Mouse (Mus musculus): ENCODE measurements around the gene Zcchc8. TPM values are rescaled to one million over a fixed set of nuclear protein-coding genes. Genes with fewer than 3 reads are reported as not detected.

Zcchc8 gene
- polyA plus RNA-seq, 1 experiment from 2014 or later: 54.5 TPM

DNA sequence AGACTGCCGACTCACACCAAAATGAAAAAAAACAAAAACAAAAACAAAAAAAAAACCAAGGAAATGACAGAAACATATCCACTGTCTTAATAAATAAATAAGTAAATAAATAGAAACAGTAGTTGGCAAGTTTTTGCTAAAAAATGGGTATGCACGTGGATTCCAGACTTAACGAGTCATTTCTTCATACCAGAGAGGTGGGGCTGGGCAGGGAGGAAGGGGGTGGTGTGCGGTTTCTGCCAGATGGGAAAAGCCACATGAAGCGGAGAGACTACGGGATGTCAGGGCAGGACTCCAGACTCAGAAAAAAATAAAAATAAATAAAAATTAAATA lies 37.9 kb downstream of the Zcchc8 start:
- H3K9me3 ChIP-seq (replicated peaks): no peaks in the 10 kb centered on the region
- no peak for ATAC-seq (replicated peaks; ENCODE audit: insufficient number of reproducible peaks, insufficient read depth, low FRiP score, low read depth)

DNA sequence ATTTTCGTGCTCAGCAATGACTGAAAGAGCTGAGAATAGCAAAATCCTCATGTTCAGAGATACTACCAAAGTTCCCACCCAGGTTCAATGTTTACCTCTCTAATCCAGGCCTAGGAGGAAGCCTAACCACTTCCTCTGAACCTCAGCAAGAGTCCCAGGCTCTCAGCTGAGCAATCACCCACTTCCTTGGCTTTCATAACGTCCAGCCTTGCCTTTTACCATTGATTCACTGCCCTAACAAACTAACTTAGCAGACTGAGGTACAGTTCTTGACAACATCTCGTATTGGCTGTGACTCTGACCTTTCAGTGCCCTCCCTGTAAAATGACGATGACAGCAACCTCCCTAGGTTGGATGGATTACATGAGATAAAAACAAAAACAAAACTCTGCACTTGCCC lies 38.5 kb downstream of the Zcchc8 start:
- peak overlapping the region; percentile 95 for H3K27ac ChIP-seq
- WGBS: 29% methylated on average over 4 of the region's 4 CpGs

More for the DNA sequence above, 37.9 kb downstream of the Zcchc8 start:
- Histone ChIP-seq H3K27me3 (no peaks in the 10 kb centered on the region), H3K36me3 (no peaks in the 10 kb centered on the region), H3K4me3 (peak overlapping the region; percentile 95), H3K4me1 (replicated peaks) (peaks cover 35% of the 10 kb centered on the region), H3K9ac (peak overlapping the region; percentile 94), H3K27ac (peak overlapping the region; percentile 95), H3K4me2 (peak overlapping the region; percentile 74)
- 4% methylated on average over 6 of the region's 6 CpGs for WGBS

DNA sequence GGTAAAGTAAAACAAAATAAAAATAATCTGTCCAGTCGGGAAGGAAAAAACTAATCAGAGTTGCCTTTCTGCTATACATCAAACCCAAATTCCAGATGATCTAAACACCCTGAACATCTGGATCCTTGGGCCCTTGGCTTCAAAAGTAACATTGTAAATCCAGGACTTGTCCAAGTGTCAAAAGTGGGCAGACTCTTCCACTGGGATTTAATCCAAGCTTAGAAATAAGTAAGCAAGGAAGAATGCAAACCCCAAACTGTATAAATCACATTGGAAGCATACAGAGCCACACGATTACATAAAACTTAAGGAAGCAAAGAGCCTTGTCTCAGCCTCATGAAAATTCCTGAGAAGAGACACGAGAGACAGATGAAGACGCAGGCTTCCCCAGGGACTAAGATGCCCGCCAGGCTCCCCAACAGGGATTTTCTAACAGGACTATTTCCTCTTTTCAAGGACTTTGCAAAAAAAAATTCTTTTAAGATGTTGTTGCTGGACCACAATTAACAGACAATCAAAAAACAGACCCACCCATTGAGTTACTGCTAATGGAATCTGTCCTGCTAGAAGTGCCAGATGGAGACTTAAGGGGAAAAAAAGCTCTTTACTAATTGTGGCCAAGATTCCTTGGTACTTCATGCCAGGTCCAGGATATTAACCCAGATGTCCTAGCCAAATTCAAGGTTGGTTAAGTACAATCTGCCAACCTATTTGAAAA lies 41.2 kb downstream of the Zcchc8 start:
- H3K27ac ChIP-seq: peak overlapping the region; percentile 57
- no peaks in the 10 kb centered on the region for H3K36me3 ChIP-seq
- H3K9ac ChIP-seq: no peak overlapping the region
- H3K27me3 ChIP-seq: no peaks in the 10 kb centered on the region
- 42% methylated on average over 5 of the region's 5 CpGs for WGBS
- no peak overlapping the region for H3K4me3 ChIP-seq
- H3K4me2 ChIP-seq: no peak overlapping the region
- no peak for ATAC-seq (replicated peaks; ENCODE audit: insufficient number of reproducible peaks, insufficient read depth, low FRiP score, low read depth)
- peaks cover 38% of the 10 kb centered on the region for H3K4me1 ChIP-seq (replicated peaks)
- no peaks in the 10 kb centered on the region for H3K9me3 ChIP-seq (replicated peaks)

More for the DNA sequence above, 38.5 kb downstream of the Zcchc8 start:
- peak overlapping the region; percentile 95 for H3K4me3 ChIP-seq
- H3K4me1 ChIP-seq (replicated peaks): peaks cover 35% of the 10 kb centered on the region
- H3K4me2 ChIP-seq: peak overlapping the region; percentile 74
- ATAC-seq (replicated peaks; ENCODE audit: insufficient number of reproducible peaks, insufficient read depth, low FRiP score, low read depth): no peak
- H3K9me3 ChIP-seq (replicated peaks): no peaks in the 10 kb centered on the region
- H3K27me3 ChIP-seq: no peaks in the 10 kb centered on the region
- no peaks in the 10 kb centered on the region for H3K36me3 ChIP-seq
- H3K9ac ChIP-seq: peak overlapping the region; percentile 94

DNA sequence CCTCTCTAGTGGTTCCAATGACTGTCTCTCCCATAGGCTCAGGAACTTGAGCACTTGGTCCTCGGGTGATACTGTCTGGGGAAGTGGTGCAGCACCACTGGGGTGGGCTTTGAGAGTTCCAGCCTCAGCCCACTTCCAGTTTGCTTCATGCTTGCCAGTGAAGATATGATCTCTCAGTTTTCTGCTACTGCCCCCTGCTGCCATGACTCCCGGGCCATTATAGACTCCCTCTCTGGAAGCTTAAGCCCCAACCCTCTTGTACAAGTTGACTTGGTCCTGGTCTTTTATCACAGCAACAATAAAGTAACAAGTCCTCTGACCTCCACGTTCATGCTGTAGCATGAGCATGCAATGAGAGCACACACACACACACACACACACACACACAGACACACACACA lies 41.8 kb downstream of the Zcchc8 start:
- H3K27me3 ChIP-seq: no peaks in the 10 kb centered on the region
- no peaks in the 10 kb centered on the region for H3K9me3 ChIP-seq (replicated peaks)
- H3K27ac ChIP-seq: no peak overlapping the region
- WGBS: 64% methylated on average over 3 of the region's 3 CpGs
- no peak overlapping the region for H3K4me2 ChIP-seq
- ATAC-seq (replicated peaks; ENCODE audit: insufficient number of reproducible peaks, insufficient read depth, low FRiP score, low read depth): no peak
- H3K36me3 ChIP-seq: no peaks in the 10 kb centered on the region
- H3K9ac ChIP-seq: no peak overlapping the region
- H3K4me1 ChIP-seq (replicated peaks): peaks cover 38% of the 10 kb centered on the region
- H3K4me3 ChIP-seq: no peak overlapping the region

DNA sequence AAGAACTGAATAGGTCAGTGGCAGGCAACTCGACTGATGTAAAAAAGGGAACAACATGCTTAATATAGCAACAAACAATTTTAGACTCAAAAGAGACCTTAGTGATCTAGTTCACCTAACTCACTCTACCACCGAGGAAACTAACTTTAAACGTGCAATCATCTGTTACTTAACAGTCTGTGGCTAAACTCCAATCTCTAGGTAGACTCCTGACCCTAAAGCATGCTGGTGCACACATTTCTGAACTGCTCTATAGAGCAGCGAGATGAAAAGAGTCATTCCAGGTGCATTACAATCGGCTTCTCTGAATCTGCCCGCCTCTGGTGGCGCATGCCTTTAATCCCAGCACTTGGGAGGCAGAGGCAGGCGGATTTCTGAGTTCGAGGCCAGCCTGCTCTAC lies 45.2 kb downstream of the Zcchc8 start:
- Histone ChIP-seq H3K9ac (no peak overlapping the region), H3K4me2 (no peak overlapping the region), H3K4me3 (no peak overlapping the region), H3K36me3 (no peaks in the 10 kb centered on the region), H3K4me1 (replicated peaks) (peaks cover 37% of the 10 kb centered on the region), H3K27ac (0 out of 2 replicates have a peak overlapping the region, but pooled peaks have one; percentile 9), H3K27me3 (no peaks in the 10 kb centered on the region), H3K9me3 (replicated peaks) (no peaks in the 10 kb centered on the region)
- ATAC-seq (replicated peaks; ENCODE audit: insufficient number of reproducible peaks, insufficient read depth, low FRiP score, low read depth): no peak
- 55% methylated on average over 9 of the region's 9 CpGs for WGBS

DNA sequence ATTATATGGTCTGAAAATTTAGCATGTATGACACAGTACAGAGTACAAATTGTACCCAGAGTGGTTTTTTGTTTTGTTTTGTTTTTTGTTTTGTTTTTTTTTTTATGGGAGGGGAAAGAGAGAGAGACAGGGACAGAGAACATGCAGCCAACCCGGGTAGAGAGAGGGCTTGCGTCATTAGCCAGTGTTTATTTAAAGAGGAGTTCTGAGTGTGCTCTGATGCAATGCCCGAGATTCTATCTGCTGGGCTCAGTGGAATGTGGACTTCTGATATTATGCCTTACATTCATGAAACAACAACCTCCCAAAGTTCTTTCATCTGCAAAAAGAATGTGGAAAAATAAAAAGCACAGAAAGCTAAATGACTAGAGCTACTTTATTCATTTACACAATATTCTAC lies 45.7 kb downstream of the Zcchc8 start:
- Histone ChIP-seq H3K27me3 (no peaks in the 10 kb centered on the region), H3K27ac (peak overlapping the region; percentile 9; the same call in 1 of the 2 replicates), H3K4me2 (no peak overlapping the region), H3K4me1 (replicated peaks) (peaks cover 42% of the 10 kb centered on the region), H3K36me3 (no peaks in the 10 kb centered on the region), H3K9me3 (replicated peaks) (no peaks in the 10 kb centered on the region), H3K9ac (no peak overlapping the region), H3K4me3 (no peak overlapping the region)
- no peak for ATAC-seq (replicated peaks; ENCODE audit: insufficient number of reproducible peaks, insufficient read depth, low FRiP score, low read depth)
- 9% methylated on average over 3 of the region's 3 CpGs for WGBS

DNA sequence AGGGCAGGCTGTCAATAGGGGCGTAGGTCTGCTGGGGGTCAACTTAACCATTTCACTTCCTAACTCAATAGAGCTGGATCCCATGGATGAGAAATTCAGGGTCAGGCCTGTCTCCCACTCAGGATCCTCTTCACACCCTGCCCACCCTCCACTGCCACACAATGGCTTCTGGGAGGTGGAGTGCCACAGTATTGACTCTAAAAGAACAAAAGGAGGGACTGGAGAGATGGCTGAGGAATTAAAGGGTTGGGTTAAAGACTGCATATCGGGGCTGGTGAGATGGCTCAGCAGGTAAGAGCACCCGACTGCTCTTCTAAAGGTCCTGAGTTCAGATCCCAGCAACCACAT lies 49.5 kb downstream of the Zcchc8 start:
- H3K4me2 ChIP-seq: peak overlapping the region; percentile 35; the same call in 1 of the 2 replicates
- ATAC-seq (replicated peaks; ENCODE audit: insufficient number of reproducible peaks, insufficient read depth, low FRiP score, low read depth): no peak
- no peaks in the 10 kb centered on the region for H3K36me3 ChIP-seq
- 81% methylated on average over 3 of the region's 3 CpGs for WGBS
- H3K9ac ChIP-seq: no peak overlapping the region
- H3K27ac ChIP-seq: peak overlapping the region; percentile 63
- H3K9me3 ChIP-seq (replicated peaks): no peaks in the 10 kb centered on the region
- peaks cover 59% of the 10 kb centered on the region for H3K4me1 ChIP-seq (replicated peaks)
- H3K4me3 ChIP-seq: no peak overlapping the region
- no peaks in the 10 kb centered on the region for H3K27me3 ChIP-seq

DNA sequence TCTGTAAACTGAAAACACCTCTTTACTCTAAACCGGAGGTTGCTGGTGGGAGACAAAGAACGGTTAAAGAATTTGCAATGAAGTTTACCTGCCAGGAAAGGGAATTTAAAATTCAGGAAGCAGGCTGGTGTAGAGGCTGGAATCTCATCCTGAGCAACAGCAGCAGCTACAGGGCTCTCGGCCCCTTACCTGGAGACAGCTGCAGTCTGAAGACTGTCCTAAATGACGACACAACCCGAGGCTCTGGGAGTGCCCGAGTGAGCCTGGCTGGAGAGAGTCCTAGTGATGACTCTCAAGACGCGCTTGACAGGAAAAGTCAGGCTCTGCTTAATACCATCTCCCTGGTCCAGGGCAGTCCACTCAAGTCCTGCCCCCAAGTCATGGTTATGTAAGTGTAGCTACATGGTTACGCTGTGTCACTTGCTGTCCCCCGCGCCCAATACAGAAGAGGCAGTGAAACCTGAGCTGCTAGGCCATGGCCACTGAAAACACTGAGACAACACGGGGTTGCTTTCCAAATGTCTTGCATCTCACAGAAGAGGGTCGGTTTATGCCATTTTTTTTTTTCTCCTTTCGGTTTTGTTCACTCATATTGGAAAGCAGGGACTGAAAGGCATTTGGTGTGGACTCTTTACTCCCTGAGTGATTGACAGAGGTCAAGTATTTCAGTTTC lies 50.0 kb downstream of the Zcchc8 start:
- peak overlapping the region; percentile 63 for H3K27ac ChIP-seq
- no peak overlapping the region for H3K4me3 ChIP-seq
- ATAC-seq (replicated peaks; ENCODE audit: insufficient number of reproducible peaks, insufficient read depth, low FRiP score, low read depth): peak; percentile 51; the same call in 1 of the 2 replicates
- peaks cover 61% of the 10 kb centered on the region for H3K4me1 ChIP-seq (replicated peaks)
- WGBS: 24% methylated on average over 14 of the region's 14 CpGs
- peak overlapping the region; percentile 35 for H3K4me2 ChIP-seq
- H3K9me3 ChIP-seq (replicated peaks): no peaks in the 10 kb centered on the region
- H3K27me3 ChIP-seq: no peaks in the 10 kb centered on the region
- no peaks in the 10 kb centered on the region for H3K36me3 ChIP-seq
- H3K9ac ChIP-seq: no peak overlapping the region

DNA sequence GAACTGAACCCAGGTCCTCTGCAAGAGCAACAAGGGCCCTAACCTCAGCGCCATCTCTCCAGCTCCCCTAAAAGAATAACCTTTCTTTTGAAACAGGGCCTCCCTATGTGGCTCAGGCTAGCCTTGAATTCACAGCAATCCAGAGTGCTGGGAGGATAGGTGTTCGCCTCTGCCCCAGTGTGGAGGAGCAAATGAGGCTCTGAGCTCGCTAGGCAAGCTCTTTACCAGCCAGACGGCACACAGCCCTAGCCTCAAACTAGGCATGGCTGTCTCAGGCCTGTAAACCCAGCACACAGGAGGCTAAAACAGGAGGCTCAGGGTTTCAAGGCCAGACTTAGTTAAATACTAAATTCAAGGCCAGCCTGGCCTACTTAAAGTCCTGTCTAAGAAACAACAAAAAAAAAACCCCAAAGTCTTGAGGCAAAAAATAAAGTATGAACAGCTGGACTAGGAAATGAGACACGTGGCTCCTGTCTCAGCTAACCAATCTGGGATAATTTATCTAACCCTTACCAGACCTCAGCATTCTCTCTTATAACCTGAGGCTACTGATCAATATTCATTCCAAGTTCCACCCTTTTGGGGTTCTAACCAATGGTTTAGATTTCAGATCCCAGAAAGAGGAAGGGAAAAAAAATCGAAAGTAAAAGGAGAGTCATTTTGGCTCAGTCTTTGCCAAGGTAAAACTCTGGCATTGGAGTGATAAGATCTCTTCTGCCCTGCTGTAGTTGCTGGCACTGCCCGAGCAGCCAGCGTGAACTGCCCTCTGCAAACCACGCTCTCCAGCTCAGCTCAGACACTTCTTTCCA lies 50.7 kb downstream of the Zcchc8 start:
- ATAC-seq (replicated peaks; ENCODE audit: insufficient number of reproducible peaks, insufficient read depth, low FRiP score, low read depth): no peak
- H3K4me3 ChIP-seq: no peak overlapping the region
- 63% methylated on average over 9 of the region's 9 CpGs for WGBS
- H3K9me3 ChIP-seq (replicated peaks): no peaks in the 10 kb centered on the region
- H3K9ac ChIP-seq: no peak overlapping the region
- H3K4me1 ChIP-seq (replicated peaks): peaks cover 55% of the 10 kb centered on the region
- H3K27ac ChIP-seq: peak overlapping the region; percentile 63
- no peaks in the 10 kb centered on the region for H3K27me3 ChIP-seq
- H3K36me3 ChIP-seq: no peaks in the 10 kb centered on the region
- peak overlapping the region; percentile 35 for H3K4me2 ChIP-seq

DNA sequence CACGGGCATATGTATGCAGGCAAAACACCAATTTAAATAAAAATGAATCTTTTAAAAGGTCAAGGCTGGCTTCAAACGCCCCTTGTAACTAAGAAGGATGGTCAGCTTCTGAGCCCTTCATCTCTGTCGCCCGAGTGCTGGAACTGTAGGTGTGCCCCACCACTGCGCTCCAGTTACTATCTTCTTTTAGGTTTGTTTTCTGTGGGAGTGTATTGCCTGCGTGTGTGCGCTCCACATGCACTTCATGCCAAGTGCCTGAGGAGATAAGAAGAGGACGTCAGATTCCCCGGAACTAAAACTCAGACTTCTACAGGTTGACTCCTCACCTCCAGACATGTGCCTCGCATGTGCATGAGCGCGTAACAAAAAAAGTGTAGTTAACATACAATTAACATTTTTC lies 53.0 kb downstream of the Zcchc8 start:
- Histone ChIP-seq H3K4me1 (replicated peaks) (peaks cover 62% of the 10 kb centered on the region), H3K9ac (no peak overlapping the region)

DNA sequence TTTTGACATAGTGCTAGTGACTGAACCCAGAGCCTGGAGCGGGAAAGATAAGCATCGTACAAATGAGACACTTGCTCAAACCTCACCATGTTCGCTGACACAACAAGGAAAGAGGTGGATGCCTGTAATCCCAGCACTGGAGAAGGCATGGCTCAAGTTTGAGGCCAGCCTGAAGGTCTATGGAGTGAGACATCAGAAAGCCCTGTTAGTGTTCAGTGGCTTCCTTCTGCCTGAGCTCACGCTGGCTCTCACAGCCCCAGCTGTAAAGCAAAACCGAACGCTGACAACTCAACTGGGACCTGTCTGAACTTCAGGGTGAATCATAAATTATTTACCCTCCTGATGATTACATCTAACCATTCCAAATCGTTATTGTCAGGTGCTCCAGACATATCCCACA lies 54.9 kb downstream of the Zcchc8 start:
- no peak for ATAC-seq (replicated peaks; ENCODE audit: insufficient number of reproducible peaks, insufficient read depth, low FRiP score, low read depth)
- H3K27me3 ChIP-seq: no peaks in the 10 kb centered on the region
- H3K4me2 ChIP-seq: no peak overlapping the region
- H3K9ac ChIP-seq: no peak overlapping the region
- no peaks in the 10 kb centered on the region for H3K9me3 ChIP-seq (replicated peaks)
- H3K36me3 ChIP-seq: no peaks in the 10 kb centered on the region
- H3K27ac ChIP-seq: peak overlapping the region; percentile 61
- H3K4me3 ChIP-seq: no peak overlapping the region
- 64% methylated on average over 7 of the region's 7 CpGs for WGBS
- H3K4me1 ChIP-seq (replicated peaks): peaks cover 66% of the 10 kb centered on the region

More for the DNA sequence above, 53.0 kb downstream of the Zcchc8 start:
- Histone ChIP-seq H3K4me3 (no peak overlapping the region), H3K9me3 (replicated peaks) (no peaks in the 10 kb centered on the region), H3K27ac (peak overlapping the region; percentile 38), H3K36me3 (no peaks in the 10 kb centered on the region), H3K4me2 (no peak overlapping the region), H3K27me3 (no peaks in the 10 kb centered on the region)
- WGBS: 51% methylated on average over 12 of the region's 12 CpGs
- ATAC-seq (replicated peaks; ENCODE audit: insufficient number of reproducible peaks, insufficient read depth, low FRiP score, low read depth): no peak

All from heart, embryonic 15.5 days (tissue).